Mouse (Mus musculus) cortical plate, adult 2 months (tissue): ENCODE measurements around the gene Aunip.

Source experiments
- CTCF ChIP-seq: fragments of 200-500 bp; IDR thresholded peaks from 2 replicates; pipeline ENCODE4 v1.5.1; 2011; ENCODE audit warnings: mild to moderate bottlenecking, control low read depth, low read length; ENCODE audit not compliant: insufficient read depth; ENCODE audit errors: extremely low read depth
- POLR2A ChIP-seq: fragments of 200-500 bp; IDR thresholded peaks from 2 replicates; pipeline ENCODE4 v1.6.1; 2011; ENCODE audit warnings: mild to moderate bottlenecking, low read length, control low read depth; ENCODE audit not compliant: insufficient read depth; ENCODE audit errors: extremely low read depth

- TF ChIP-seq CTCF (no peak), POLR2A (no peak)
Measured at GRCm38 (mm10) chr4:134479839-134480238, 31.0 kb upstream of the Aunip start.
